Mouse (Mus musculus): Measurements from ENCODE around the gene Ar.
A peak's percentile ranks its signal among the peaks of the same experiment; 100 is the strongest.

Ar gene

DNA sequence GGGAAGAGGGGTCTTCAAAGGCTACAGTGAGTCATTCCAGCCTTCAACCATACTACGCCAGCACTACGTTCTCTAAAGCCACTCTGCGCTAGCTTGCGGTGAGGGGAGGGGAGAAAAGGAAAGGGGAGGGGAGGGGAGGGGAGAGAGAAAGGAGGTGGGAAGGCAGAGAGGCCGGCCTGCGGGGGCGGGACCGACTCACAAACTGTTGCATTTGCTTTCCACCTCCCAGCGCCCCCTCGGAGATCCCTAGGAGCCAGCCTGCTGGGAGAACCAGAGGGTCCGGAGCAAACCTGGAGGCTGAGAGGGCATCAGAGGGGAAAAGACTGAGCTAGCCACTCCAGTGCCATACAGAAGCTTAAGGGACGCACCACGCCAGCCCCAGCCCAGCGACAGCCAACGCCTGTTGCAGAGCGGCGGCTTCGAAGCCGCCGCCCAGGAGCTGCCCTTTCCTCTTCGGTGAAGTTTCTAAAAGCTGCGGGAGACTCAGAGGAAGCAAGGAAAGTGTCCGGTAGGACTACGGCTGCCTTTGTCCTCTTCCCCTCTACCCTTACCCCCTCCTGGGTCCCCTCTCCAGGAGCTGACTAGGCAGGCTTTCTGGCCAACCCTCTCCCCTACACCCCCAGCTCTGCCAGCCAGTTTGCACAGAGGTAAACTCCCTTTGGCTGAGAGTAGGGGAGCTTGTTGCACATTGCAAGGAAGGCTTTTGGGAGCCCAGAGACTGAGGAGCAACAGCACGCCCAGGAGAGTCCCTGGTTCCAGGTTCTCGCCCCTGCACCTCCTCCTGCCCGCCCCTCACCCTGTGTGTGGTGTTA, at the start of gene Ar:
TSS of gene Ar (plus strand) at position 239 of the 812 bp plus-strand sequence.
- DNase-seq (ENCODE audit: low spot score in 2 of 2) = no peak

DNA sequence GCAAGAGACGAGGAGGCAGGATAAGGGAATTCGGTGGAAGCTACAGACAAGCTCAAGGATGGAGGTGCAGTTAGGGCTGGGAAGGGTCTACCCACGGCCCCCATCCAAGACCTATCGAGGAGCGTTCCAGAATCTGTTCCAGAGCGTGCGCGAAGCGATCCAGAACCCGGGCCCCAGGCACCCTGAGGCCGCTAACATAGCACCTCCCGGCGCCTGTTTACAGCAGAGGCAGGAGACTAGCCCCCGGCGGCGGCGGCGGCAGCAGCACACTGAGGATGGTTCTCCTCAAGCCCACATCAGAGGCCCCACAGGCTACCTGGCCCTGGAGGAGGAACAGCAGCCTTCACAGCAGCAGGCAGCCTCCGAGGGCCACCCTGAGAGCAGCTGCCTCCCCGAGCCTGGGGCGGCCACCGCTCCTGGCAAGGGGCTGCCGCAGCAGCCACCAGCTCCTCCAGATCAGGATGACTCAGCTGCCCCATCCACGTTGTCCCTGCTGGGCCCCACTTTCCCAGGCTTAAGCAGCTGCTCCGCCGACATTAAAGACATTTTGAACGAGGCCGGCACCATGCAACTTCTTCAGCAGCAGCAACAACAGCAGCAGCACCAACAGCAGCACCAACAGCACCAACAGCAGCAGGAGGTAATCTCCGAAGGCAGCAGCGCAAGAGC, 1.3 kb downstream of the Ar start:
- DNase-seq (ENCODE audit: low spot score in 2 of 2) = peak; percentile 3 to 6

DNA sequence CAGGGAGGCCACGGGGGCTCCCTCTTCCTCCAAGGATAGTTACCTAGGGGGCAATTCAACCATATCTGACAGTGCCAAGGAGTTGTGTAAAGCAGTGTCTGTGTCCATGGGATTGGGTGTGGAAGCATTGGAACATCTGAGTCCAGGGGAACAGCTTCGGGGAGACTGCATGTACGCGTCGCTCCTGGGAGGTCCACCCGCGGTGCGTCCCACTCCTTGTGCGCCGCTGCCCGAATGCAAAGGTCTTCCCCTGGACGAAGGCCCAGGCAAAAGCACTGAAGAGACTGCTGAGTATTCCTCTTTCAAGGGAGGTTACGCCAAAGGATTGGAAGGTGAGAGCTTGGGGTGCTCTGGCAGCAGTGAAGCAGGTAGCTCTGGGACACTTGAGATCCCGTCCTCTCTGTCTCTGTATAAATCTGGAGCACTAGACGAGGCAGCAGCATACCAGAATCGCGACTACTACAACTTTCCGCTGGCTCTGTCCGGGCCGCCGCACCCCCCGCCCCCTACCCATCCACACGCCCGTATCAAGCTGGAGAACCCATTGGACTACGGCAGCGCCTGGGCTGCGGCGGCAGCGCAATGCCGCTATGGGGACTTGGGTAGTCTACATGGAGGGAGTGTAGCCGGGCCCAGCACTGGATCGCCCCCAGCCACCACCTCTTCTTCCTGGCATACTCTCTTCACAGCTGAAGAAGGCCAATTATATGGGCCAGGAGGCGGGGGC, 2.0 kb downstream of the Ar start:
- no peak for DNase-seq (ENCODE audit: low spot score in 2 of 2)

DNA sequence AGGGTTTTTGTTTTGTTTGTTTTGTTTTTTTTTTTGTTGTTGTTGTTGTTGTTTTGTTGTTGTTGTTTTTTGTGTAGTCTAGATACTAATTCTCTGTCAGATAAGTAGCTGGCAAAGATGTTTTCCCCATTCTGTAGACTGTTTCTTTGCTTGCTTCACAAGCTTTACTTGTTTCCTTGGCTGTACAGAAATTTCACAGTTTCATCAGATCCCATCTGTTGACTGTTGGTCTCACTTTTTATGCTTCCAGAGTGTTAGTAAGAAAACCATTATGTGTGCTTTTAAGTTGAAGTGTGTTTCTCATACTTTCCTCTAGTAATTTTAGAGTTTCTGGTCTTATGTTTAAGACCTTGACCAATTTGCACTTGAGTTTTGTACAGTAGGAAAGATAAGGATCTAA, 41.2 kb downstream of the Ar start:
- no peak for DNase-seq (ENCODE audit: low spot score in 2 of 2)

DNA sequence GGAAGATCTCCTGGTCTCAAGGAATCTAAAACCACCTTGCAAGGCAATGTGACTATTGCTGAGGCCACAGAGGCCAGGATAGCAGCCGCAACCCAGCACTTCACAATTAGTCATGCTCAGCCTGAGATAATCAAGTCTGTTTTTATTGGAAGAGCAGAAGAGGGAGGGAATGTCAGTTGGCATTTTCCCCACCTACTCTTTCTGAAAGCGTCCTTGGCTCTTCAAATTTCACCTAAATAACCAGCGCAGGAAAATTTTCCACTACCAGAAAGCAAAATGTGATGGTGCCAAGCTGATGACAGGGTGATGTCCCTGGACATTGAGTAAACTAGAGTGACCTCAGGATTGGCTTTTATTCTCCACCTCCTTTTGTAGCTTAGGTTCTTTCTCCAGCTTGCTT, 57.2 kb downstream of the Ar start:
- DNase-seq (ENCODE audit: low spot score in 2 of 2) = no peak

DNA sequence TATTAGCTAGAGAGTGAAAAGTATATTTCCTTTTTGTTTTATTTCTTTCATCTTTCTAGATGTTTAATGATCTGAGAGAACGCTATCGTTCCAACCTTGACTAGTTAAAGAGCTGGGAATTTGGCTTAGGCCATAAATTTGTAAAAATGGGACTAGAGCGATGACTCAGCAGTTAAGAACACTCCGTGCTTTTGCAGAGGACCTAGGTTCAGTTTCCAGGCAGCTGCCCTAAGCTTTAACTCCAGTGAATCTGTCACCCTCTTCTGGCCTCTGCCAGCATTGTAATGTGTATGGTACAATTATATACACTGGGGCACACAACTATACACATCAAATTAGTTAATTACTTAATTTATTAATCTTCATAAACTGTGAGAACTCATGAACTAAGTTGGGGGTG, 58.6 kb downstream of the Ar start:
- DNase-seq (ENCODE audit: low spot score in 2 of 2) = no peak

DNA sequence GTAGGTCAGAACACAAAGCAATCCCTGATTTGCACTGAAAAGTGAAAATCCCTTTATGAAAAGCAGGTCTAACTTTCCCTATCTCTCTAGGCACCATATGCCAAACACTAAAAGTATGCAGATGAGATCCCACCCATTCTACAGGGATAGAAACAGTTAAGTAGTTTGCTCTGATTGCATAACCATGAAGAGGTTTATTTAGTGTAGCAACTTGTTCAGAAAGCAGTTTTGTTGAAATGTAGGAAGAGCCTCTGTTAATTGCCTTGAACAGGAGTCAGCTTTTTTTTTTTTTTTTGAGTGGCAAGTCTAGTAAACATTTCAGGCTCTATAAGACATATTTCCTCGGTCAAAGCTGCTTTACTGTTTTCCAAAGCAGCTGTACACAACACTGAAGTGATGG, 67.5 kb downstream of the Ar start:
- no peak for DNase-seq (ENCODE audit: low spot score in 2 of 2)

DNA sequence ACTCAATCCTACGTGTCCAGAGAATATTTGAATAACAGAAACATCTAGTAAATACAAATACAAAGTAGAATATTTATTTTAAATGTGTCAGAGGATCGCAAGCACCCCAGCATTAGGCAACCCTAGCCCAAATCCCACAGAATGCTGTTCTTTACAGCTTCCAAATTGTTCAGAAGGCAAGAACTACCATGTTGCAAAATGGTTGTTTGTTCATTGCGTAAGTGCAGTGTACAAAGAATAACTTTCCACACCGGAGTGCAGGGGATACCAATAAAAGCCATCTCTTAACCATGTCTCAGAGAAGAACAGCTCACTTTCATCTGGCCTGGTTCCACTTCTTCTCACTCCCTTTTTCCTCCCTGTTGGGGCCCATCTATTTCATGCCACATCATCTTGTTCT, 90.4 kb downstream of the Ar start:
- DNase-seq (ENCODE audit: low spot score in 2 of 2) = no peak

DNA sequence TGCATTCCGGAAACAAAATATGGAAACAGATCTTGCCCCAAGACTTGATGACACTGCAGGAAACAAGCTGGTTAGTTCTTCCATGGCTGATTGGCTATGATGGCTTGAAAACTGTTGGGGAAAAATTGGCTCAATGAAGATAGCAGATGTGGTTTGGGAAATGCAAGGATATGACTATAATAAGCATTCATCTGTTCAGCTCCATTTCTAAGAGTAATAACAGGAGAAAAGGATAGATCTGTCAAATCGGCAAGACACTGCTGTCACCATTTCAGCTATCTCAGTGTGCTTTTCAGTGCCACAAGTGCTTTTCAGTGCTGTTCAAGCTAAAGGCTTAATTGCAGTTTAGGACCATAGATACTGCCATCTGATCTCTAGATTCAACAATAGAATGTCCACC, 96.5 kb downstream of the Ar start:
- DNase-seq (ENCODE audit: low spot score in 2 of 2) = no peak

DNA sequence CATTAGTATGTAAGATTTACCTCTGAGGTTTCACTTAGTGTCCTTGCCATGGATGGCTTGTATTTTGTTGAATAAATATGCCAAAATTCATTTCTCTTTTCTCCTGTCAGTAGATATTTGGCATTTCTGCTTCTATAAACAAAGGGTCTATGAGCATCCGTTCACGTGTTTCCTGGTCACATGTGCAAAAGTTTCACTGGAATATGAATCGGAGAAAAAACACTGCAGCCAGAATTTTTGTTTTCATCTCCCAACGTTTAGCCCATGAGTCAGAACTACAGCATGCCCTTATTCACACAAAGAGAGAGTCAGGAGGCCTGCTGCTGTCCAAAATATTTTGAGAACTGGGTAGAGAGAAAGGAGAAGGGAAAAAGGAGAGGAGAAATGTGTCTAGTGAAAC, 99.8 kb downstream of the Ar start:
- no peak for DNase-seq (ENCODE audit: low spot score in 2 of 2)

DNA sequence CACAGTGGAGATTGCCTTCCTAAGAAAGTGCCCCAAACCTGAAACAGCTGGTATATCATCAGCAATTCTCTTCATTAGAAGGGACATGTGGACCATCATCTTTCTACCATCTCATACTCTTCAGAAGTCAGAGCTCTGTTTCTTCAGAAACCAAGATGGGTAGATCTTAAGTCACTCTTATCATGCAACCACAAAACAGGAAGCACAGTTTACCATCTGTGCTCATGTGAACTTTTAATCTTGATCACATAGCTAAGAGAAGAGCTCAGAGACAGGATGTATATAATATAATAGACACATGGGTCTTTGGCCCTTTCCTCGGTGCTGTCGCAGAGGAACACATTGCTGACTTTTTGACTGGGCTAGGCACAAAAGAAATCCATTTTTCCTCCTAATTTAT, 111.1 kb downstream of the Ar start:
- no peak for DNase-seq (ENCODE audit: low spot score in 2 of 2)

DNA sequence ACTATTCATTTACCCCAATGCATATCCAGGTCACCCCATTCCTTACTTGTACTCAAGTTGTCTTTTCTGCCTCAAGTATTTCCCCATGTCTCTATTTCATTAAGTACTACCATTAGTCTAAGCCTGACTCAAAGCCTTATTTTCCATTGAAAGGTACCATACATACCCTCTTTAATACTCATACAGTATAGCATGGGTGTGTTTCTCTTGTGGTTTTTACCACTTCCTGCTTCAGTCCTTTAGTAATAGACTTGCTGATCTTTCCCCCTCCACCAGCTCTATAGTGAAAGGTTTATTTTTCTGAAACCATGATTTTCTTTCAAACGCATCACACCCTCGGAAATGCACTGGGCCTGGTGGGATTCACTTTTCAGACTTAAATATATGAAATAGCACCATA, 117.2 kb downstream of the Ar start:
- DNase-seq (ENCODE audit: low spot score in 2 of 2) = no peak

DNA sequence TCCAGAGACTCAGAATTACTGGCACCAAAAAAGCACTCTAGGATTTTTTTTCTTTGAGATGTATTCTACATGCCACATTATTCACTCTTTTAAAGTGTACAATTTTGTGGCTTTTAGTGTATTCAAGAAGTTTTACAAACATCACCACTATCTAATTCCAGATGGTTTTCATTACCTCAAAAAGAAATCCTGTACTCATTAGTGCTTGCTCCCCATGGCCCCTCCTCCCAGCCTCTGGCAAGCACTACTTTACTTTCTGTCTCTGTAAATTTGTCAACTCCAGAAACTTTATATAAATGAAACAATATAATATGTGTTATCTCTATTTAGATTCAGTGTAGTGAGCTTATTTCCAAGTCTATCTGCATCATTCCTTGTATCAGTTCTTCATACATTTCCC, 122.8 kb downstream of the Ar start:
- no peak for DNase-seq (ENCODE audit: low spot score in 2 of 2)

DNA sequence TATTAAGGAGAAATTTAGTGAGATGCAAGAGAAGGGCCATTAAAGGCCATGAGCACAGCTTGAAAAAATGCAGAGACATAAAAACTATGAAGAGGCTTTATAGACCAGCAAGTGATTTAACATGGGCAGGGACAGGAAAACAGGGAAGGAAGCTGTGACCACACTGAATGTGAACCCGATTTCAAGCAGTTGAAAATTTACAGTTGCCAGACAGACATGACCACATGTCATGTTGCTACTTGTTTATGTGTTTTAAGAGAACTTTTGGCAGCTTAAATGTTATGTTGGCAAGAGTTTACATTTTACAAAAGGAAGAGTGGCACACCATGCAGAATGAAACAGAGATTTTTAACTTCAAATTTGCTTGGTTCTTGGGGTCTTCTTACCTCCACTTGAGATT, 143.2 kb downstream of the Ar start:
- no peak for DNase-seq (ENCODE audit: low spot score in 2 of 2)

DNA sequence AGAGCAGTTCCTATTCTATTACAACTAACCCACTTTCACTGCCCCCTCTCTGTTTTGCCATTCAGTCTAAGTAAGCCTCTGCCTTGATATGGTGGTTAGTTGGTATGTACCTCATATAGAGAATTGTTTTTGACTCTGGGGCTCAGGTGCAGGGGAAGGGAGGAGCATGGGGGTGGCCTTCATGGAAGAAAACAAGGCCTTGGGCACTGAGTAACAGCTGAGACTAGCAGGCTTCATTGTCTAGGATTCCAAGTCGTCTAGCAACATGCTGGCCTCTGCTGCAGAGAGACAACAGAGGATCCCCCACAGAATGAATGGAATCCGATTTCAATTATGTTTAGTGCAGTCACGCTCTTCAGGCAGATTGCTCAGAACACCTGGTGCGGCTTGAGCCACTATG, 152.1 kb downstream of the Ar start:
- DNase-seq (ENCODE audit: low spot score in 2 of 2) = no peak

DNA sequence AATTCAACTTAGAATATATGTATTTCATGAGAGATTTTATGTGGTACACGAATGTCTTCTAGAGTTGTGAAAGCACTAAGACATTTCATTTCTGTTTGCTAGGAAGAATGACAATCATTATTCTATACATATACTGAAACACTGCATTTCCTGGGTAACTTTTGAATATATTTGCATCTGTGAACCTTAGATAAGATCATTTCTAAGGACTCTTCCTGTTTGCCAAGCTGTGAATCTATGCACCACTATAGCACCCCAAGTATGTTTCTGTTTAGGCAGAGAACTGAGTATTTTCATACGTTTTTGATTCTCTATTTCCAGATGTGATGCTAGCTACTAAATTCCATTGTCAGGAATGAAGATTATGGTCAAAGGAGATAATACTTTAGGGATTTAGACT, 153.4 kb downstream of the Ar start:
- DNase-seq (ENCODE audit: low spot score in 2 of 2) = no peak

DNA sequence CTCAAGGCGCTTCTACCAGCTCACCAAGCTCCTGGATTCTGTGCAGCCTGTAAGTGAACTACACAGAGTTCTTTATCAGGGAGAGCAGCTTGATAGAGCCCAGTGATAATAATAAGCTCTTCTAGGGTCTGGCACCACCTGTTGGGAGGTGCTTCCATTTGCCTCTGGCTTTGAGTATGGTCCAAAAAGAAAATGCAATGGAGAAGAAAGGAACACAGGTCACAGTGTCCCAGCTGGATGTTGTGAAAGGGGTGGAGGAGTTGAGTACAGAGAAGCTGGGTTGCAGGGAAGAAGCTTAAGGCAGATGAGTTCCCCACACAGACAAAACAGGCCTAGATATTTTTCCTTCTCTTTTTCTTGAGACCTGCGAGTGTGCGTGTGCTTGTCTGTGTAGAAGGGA, 167.4 kb downstream of the Ar start:
- no peak for DNase-seq (ENCODE audit: low spot score in 2 of 2)

DNA sequence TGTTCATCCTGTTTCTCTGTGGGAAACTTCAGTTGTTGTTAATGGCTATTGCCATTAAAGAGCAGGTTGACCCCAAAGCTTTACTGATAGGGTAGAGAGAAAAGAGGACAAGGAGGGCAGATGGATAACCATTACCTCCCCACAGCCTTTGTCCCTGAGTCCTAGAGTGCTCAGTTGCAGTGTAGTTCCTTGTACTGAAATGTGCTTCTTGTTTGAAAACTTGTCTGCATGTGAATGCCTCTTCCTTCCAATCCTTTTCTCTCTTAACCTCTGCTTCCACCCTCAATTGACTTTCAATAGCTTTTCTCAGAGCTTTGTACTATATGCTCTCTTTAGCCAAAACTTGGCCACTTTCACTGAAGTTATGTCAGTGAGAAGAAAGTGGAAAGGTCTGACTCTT, 168.9 kb downstream of the Ar start:
- DNase-seq (ENCODE audit: low spot score in 2 of 2) = no peak

DNA sequence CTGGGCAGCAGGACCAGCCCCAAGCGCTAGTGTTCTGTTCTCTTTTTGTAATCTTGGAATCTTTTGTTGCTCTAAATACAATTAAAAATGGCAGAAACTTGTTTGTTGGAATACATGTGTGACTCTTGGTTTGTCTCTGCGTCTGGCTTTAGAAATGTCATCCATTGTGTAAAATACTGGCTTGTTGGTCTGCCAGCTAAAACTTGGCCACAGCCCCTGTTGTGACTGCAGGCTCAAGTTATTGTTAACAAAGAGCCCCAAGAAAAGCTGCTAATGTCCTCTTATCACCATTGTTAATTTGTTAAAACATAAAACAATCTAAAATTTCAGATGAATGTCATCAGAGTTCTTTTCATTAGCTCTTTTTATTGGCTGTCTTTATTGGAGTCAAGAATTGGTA, 174.5 kb downstream of the Ar start:
- no peak for DNase-seq (ENCODE audit: low spot score in 2 of 2)

DNA sequence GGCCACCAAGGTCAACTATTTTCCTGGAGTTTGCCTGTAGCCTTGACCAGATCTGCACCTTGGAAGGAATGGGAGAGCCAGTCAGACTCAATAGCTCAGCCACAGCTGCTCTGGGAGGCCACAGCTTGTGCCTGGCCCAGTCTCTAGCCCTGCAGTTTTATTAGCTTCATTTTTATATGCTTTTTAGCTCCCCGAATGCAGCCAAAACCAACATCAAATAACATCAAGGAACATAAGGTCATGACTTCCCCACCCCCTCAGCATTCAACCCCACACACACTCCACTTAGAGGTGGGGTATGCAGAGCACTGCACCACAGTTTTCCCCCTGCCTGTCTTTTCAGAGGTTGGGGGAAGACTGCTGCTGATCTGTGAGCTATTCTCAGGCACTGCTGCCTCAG, 198.9 kb downstream of the Ar start:
- no peak for DNase-seq (ENCODE audit: low spot score in 2 of 2)

DNA sequence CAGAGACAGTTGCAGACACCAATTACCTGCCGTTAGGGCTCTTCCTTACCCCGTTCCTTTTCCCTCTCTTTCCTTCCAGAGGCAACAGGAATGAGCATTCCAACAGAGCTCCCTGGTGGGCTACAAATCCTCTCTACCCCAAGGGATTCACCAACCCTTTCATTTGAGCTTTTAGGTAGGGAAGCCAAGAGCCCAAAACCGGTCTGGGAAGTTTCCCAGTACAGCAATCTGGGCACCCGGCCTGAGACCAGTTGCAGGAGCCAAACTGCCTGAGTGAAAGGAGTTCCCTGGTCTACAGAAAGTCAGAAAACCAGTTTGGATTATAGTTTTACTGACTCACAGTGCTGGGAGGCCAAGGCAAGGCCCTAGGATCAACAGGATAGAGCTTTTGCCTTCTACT, 199.5 kb downstream of the Ar start:
- DNase-seq (ENCODE audit: low spot score in 2 of 2) = no peak
